Mouse (Mus musculus): Measurements from ENCODE around the gene Eif2b5. TPM values are rescaled to one million over a fixed set of nuclear protein-coding genes. Genes with fewer than 3 reads are reported as not detected.
A peak's percentile ranks its signal among the peaks of the same experiment; 100 is the strongest.

Gene Eif2b5
- total RNA-seq, 4 experiments from 2014 or later: 50.5 to 59.7 (median 55.2) TPM

DNA sequence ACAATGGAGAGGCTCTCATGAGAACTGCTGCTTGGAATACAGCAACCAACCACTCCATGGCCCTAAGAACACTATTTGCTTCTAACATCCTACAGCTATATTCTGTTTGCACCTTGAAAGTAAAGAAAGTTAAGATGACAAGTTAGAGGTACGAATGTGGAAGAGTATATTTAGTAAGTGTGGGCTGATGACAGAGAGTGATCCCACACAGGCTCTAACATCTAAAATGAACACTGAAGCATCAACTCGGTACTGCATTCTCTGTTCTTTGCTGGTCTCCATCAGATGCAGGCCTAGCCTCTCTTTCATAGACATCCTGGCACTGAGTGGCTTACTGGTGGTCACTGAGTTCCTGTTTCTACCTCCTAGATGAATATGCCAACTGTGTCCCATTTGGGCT, 9.4 kb upstream of the Eif2b5 start:
- no peak for DNase-seq (ENCODE audit: low spot score)

DNA sequence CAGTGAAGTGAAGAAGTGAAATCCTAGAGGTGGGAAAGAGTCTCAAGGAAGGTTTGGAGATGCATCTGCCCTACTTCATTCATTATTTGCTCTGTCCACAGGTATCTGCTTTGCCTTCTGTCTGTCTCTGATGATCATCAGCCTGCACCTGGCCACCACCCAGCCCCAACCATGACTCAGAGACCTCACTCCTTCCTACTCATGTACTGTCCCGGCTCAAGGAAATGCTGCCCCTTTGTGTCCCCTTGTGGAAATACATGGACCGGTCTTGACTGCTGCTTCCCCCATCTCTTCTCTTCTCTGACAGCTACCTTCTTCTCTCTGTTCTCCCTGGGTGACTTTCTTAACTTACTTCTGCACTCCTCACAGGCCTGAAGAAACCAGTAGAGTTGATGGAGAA, 8.0 kb upstream of the Eif2b5 start:
- DNase-seq (ENCODE audit: low spot score): no peak

DNA sequence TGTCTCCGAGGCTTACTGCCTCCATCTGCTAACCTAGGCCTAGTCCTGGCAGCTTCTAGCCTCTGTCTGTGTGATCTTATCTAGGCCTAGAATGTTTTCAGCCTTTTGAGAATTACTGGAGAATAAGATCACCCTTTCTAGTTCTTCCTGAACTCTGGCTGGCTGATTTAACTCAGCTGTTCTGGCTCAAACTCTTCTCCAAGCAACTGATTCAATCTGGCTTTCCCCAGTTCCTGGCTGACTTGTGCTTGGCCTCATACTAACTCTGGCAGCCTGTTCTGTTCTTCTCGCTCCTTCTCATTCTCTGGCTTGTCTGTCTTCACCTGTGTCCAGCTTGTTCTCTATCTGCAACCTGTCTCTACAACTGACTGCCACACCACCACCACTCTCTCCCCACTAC, 7.3 kb upstream of the Eif2b5 start:
- DNase-seq (ENCODE audit: low spot score): peak; percentile 35

DNA sequence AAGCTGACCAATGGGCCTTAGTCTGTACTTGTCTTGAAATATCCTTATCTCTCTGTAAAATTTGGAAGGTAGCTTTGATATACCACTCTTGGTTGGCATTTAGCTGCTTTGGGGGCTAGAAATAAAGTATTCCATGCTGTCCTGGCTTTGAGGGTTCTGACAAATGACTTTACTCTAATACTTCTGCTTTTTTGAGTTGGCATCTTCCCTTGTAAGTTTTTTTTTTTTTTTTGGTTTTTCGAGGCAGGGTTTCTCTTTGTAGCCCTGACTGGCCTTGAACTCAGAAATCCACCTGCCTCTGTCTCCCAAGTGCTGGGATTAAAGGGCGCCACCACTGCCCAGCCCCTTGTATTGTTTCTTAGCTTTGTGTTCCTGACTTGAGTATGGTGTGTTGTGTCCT, 5.2 kb upstream of the Eif2b5 start:
- no peak for DNase-seq (ENCODE audit: low spot score)

DNA sequence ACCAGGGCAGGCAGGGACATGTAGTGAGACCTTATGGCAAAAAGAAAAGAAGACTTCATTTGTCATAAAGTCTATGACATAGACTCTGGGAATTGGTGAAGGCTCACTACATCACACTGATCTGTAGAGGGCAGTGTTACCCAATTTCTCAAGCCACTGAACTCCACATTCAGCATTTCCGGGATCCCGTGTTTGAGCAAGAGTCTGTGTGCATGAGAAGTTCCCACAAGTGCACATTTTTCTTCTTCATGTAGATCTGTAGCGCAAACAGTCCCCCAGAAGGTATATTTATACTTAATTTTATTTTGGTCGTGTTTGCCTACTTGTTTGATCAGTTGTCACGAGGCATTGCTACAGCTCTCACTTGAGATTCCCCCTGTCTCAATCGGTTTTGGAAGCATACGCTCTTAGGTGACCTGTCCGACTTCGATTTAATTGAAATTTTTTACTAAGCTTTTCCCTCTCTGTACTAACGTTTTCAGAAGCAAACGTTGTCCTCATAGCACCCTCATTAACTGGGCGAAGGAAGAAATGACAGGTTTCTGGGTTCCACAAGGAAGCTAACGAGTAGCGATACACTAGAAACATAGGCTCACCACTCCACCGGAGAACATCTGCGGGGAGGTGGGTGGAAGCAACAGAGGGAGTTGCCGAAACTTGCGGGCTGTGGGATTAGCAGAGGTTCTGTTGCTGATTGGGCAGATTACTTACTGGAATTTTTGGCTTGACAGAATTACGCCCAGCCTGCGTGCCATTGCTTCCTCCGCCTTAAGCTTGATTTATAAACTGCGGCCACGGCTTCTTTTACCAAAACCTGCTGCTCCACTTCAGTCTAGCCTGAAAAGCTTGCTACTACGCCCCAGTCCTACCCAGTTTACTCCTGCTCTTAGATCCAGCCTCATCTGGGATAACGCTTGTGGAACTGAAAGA, 1.7 kb upstream of the Eif2b5 start:
- peak; percentile 81 for DNase-seq (ENCODE audit: low spot score)

DNA sequence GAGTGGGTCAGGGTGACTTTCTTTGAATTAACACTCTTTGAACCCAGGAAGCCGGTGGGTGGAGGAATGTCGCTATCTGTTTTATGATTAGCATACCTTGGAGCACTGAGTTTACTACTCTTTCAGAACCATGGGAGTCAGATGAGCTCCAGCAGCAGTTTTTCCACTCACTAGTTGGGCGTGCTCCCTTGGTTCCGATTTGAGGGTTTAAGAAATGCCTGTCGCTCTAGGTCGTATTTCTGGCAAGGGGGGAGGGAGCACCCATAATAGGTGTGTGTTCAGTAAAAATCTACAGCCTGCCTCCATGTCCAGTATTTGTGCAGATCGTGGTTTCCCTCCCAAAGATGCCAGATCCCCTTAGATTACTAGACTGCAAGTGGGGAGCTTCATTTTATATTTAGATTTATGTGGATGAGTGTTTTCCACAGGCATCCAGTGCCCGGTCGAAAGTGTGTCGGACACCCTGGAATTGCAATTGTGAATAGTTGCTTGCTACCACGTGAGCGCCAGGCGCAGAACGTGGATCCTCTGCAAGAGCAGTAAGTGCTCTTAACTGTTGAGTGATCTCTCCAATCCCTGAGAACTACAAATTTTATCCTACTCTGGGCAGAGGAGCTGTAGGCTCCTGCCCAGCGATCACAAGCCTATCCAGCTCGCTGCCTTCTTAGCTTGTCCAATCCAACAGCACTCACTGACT, 489 bp upstream of the Eif2b5 start:
- DNase-seq (ENCODE audit: low spot score): no peak

DNA sequence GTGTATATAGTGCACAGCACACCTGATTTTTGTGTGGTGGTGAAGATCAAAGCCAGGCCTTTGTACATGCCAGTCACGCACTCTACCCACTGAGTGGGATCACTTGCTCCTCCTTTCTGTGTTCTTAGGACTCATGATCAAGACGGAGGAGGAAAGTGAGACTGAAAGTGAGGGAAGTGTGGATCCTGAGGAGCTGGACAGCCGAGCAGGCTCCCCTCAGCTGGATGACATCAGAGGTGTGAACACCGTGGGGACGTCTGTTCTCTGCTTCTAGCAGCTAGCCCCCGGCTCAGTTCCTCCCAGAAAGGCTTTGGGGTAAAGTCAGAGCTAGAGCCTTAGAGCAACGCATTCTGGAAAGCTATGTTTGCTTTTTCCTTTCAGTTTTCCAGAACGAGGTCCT, 7.4 kb downstream of the Eif2b5 start:
- DNase-seq (ENCODE audit: low spot score): no peak

DNA sequence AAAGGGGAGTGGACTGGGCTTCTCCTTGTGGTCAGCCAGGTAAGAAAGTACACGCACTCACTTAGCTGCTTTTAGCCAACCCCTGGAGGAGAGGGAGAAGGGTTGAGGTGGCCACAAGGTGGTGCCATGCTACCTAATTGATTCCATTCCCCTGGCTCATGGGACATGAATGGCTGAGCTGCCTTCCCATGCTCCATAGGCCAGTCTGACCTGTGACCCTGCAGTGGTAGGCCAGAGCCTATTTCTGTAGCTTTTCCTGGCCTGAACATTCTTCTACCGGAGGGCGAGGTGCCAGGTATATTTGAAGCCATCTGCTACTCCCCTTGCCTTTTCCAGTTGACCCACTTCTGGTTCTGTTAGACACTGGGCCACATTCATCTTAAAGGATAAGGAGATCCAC, 10.7 kb downstream of the Eif2b5 start:
- no peak for DNase-seq (ENCODE audit: low spot score)

DNA sequence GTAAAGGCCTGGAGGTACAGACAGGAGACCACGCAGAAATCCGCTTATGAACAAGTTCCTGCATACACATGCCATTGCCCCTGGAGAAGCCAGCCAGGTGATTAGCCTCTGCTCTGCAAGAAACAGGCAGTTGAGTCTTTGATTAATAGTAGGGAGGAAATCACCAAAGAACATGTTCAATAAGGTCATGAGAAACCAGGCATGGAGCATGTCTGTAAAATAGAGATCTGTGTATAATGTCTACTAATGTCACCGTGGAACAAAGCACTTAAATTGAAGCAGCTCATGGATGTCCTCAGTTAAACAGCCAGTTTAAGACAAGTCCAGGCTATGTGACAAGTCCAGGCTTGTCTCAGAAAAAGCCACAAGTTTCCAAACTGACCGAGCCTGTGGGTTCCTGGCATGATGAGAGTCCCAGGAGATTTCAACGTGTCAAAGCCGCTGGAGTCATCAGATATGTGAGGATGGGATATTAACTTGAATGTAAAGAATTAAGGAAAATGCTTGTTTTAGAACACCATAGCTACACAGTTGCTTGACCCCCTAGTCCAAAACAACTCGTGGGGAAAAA, 12.7 kb downstream of the Eif2b5 start:
- no peak for DNase-seq (ENCODE audit: low spot score)

DNA sequence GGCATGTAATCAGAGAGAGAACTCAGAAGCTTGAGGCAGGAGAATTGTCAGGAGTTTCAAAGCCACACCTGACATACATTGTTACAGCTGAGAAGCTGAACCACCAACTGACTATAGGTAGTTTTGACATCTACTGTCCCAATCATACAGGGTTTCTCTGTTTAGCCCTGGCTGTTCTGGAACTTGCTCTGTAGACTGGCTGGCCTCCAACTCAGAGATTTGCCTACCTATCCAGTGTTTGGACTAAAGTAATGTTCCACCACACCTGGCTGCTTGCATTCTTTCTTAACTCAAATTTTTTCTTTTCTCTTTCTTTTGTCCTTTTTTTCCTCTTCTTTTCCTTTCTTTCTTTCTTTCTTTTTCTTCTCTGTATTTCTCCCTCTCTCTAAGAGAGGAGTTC, 17.4 kb downstream of the Eif2b5 start:
- DNase-seq (ENCODE audit: low spot score): no peak

DNA sequence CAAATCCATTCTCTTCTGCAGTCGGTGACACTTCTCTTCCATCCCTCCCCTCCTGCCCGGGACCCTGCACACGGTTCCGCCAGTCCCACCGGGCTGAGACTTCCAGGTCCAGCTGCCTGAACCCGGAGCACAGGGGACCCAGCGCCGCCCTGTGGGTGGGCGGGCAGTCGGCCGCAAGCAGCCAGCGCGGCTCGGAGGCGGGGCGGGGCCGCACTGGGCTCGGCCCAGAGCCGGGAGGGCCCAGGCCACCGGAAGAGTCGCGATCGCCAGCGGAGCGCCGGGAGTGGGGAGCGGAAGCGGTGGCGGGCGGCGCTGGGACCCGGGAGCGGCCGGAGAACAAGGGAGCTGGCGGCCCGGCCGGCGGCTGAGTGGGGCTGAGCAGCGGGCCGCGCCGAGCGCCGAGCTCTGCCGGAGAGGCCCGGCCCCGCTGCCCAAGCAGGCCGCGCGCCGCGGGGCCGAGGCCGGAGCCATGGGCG, 18.1 kb downstream of the Eif2b5 start, which contains the start of gene Dvl3:
TSS of gene Dvl3 (plus strand) at position 257 of the 476 bp plus-strand sequence.
- peak; percentile 88 for DNase-seq (ENCODE audit: low spot score)

DNA sequence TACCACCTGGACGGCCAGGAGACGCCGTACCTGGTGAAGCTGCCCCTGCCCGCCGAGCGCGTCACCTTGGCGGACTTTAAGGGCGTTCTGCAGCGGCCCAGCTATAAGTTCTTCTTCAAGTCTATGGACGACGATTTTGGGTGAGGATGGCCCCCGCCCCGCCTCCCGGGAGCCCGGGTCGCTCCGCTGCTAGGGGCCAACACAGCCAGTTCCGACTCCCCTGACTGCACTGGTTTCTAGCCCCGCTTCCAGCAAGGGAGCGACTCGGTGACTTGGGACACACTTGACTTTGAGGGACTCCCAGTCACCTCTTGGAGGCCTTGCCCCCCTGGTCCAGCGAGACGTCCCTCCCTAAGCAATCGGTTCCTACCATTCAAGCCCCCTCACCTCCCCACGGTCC, 18.6 kb downstream of the Eif2b5 start:
- DNase-seq (ENCODE audit: low spot score): no peak

DNA sequence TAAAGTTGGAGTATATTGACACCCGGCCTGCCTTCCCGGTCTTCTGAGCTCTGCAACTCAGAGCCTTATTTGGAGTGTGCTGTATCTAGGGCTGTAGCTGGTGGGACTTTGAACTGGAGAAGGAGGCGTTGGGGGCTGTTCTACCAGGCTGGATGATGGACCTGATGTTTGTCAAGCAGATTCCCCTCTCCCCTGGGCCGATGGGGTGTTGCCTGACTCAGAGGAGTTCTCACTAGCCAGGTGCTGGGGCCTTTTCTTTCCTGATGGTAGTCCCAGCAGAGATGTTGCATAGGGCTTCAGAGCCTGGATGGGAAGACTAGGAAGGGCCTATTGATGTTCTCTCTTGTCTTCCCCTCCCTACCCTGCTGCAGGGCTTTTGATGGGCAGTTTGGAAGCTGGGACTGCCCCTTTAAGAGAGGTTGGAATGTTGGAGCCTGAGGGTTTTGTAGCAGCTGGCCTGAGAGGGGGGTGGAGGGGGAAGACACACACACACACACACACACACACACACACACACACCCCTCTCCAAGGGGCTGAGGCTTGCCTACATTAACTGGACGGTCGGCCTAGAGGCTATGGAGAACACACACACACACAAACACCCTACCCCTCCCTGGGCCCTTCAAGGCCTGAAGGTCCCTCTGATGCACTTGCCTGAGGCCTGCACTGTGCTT, 19.2 kb downstream of the Eif2b5 start:
- DNase-seq (ENCODE audit: low spot score): no peak

DNA sequence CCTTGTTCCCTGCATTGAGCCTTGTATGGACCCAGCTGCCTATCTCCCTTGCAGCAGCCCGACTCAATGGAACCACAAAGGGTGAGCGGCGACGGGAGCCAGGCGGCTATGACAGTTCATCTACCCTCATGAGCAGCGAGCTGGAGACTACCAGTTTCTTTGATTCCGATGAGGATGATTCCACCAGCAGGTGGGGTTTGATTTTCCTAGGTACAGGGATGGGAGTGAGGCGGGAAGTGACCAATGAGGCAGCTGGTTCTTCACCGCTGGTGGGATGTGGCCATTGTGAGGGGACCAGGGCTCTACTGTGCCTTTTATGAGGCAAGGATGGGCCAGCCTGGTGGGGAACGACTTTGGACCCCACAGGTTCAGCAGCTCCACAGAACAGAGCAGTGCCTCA, 25.3 kb downstream of the Eif2b5 start:
- DNase-seq (ENCODE audit: low spot score): no peak

DNA sequence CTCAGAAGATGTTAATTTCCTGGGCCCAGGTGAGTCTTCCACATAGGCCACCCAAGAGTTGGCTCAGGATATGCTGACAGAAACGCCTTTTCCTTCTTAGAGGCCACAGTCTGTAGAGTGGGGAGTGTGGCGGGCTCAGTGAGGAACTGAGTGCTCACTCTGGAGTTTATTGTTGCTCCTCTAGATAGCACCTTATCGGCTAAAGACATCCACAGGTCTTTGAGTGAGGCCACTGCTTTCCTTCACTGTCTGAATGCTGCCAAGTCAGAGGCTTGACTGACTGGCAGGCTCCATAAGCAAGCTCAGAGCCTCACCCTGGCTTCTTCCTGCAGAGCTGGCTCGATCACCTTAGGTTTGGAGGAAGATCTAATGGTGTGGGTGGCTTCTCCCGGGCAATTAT, 30.2 kb downstream of the Eif2b5 start:
- no peak for DNase-seq (ENCODE audit: low spot score)

DNA sequence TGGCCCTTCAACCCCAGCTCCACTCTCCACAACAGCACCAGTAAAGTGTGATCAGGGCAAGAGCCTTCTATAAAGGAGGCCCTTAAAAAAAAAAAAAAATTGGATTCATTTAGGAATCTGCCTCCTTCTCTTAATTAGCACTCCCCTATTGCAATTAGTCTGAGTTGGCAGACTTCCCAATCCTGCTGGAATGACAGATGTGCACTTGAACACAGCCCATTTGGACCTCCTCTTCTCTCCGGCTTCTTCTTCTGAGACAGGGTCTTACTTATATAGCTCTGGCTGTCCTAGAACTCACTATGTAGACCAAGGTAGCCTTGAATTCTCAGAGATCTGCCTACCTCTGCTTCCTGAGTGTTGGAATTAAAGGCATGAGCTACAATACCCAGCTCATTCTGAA, 30.8 kb downstream of the Eif2b5 start:
- no peak for DNase-seq (ENCODE audit: low spot score)

DNA sequence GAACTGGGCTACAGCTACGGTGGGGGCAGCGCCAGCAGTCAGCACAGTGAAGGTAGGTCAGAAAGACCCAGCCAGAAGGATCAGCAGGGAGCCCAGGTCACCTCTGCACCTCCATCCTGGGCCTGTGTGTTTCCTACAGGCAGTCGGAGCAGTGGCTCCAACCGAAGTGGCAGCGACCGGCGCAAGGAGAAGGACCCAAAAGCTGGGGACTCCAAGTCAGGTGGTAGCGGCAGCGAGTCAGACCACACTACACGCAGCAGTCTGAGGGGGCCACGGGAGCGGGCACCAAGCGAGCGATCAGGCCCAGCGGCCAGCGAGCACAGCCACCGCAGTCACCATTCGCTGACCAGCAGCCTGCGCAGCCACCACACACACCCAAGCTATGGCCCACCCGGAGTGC, 32.3 kb downstream of the Eif2b5 start:
- DNase-seq (ENCODE audit: low spot score): no peak

DNA sequence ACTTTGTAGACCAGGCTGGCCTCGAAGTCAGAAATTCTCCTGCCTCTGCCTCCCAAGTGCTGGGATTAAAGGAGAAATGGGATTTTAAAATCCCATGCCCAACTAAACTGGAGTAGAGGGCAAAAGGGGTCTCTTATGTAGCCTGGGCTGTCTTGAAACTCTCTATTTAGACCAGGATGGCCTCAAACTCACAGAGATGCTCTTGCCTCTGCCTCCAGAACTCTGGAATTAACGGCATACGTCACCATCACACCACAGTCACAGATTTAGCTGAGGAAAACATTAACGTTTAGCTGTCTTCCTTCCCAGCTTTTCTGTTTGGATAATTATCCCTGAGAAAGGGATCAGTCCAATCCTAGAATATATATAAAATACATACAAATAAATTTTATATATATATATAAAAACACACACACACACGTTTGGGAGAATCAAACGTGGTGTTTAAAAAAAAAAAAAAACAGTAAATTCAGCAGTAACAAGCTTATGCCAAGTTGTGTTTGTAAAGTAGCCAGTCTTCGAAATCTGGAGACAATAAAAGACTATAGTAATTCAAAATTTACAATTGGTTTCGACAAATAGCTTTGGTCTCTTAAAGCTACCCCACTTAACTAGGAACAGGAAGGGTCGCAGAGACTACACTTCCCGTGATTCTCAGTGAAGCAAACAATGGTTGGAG, 36.1 kb downstream of the Eif2b5 start:
- DNase-seq (ENCODE audit: low spot score): no peak

DNA sequence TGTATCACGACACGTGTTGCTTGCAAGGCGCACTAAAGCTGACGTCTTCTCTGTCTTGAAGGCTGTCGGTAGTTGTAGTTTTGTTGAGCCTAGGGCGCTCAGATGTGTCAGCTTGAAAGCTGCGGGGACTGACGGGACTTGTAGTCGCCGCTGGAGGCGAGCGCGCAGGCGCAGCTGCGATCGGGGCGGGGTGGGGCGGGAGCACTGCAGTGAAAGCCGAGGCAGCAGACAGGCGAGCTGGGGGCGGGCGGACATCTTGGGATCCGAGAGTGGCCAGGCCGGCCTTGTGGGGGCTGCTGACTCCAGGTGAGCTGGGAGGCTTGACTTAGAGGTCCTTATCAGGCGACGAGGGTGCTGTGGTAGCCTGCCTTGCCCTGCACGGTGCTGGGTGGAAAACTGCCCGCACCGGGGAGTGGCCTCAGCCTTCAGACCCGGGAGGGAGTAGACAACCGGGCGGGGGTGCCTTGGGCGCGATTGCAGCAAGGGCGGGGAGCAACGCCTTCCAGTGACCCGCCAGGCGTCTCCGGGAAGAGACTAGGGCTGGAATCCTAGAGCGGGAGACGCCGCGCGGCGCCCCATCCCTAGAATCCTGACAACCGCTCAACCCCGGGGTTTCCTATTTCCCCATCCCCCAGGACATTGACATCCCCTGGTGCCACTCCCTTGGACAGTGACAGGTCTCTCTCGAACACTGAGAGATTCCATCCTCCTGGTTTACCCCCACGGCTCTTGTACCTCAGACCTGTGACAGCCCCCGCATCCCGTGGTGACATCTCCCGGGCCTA, 36.9 kb downstream of the Eif2b5 start, which contains the start of gene Ap2m1:
TSS of gene Ap2m1 (plus strand) at position 183 of the 785 bp plus-strand sequence.
- peak; percentile 98 for DNase-seq (ENCODE audit: low spot score)

DNA sequence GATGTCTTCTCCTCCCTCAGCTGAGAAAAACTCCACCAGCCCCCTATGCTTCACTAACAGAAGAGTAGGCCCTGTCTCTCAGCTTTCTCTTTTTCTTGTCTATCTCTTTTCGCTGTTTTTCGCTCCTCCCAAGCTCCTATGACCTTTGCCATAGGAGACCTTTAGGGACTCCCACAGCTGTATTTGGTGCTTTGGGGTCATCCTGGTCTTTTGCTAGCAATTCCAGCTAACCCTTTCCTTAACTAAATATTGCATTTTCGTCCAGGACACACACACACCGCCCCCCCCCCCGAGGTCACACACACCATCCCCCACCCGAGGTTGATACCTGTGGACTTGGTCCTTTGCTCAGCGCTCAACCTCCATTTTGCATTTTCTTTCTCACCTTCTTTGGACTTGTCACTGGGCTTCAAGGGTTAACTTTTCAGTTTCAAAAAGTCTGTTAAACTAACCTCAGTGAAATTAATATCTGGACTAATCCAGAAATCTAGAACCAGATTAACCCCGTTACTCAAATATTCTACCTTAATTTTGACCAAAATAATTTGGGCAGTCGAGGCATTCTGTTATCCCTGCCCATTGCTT, 37.6 kb downstream of the Eif2b5 start:
- no peak for DNase-seq (ENCODE audit: low spot score)
